Mouse (Mus musculus) layer of hippocampus, adult 18-20 months (tissue): ENCODE results near the gene Fars2. TPM values are rescaled to one million over a fixed set of nuclear protein-coding genes. Genes with fewer than 3 reads are reported as not detected.
"Not testable (repeated sequence)": the region's sequence is repeated elsewhere in the genome, so short reads cannot be mapped to it uniquely, and the experiment has no call there.

Experiments
- DNase-seq, 2 experiments: peaks; one replicate each; pipeline ENCODE4 v3.0.0; 2022; ENCODE audit warnings: low spot score in 2 of 2
- total RNA-seq, 2 experiments: library from RNA; stranded (reverse); gene quantifications; 2 replicates each; pipeline ENCODE4 v1.2.3; 2021

Gene Fars2
- total RNA-seq, 2 experiments from 2014 or later: 34.7 to 42.2 TPM

GRCm38 (mm10) chr13:36448565-36448964 is 331.4 kb downstream of the Fars2 start:
- no peak for DNase-seq

- DNase-seq: no peak
Measured at GRCm38 (mm10) chr13:36451437-36451836, 334.2 kb downstream of the Fars2 start.

GRCm38 (mm10) chr13:36460473-36460872 is 343.3 kb downstream of the Fars2 start:
- no peak for DNase-seq

GRCm38 (mm10) chr13:36463669-36464068 is 346.5 kb downstream of the Fars2 start:
- no peak for DNase-seq

GRCm38 (mm10) chr13:36466076-36466475 is 348.9 kb downstream of the Fars2 start:
- not testable (repeated sequence) for DNase-seq

GRCm38 (mm10) chr13:36466515-36466921 is 349.3 kb downstream of the Fars2 start:
- DNase-seq: no peak

GRCm38 (mm10) chr13:36467849-36468248 is 350.6 kb downstream of the Fars2 start:
- no peak for DNase-seq

- no peak for DNase-seq
Measured at GRCm38 (mm10) chr13:36468963-36469362, 351.8 kb downstream of the Fars2 start.

GRCm38 (mm10) chr13:36469412-36470125 is 352.4 kb downstream of the Fars2 start:
- no peak for DNase-seq

GRCm38 (mm10) chr13:36477648-36478047 is 360.4 kb downstream of the Fars2 start:
- no peak for DNase-seq

GRCm38 (mm10) chr13:36478243-36478642 is 361.0 kb downstream of the Fars2 start:
- DNase-seq: no peak

GRCm38 (mm10) chr13:36480101-36480500 is 362.9 kb downstream of the Fars2 start:
- DNase-seq: no peak

- DNase-seq: no peak
Measured at GRCm38 (mm10) chr13:36484391-36484790, 367.2 kb downstream of the Fars2 start.

- no peak for DNase-seq
Measured at GRCm38 (mm10) chr13:36486756-36487155, 369.5 kb downstream of the Fars2 start.

- no peak for DNase-seq
Measured at GRCm38 (mm10) chr13:36489365-36489764, 372.2 kb downstream of the Fars2 start.

- peak in 1 of 2 experiments; percentile 14 for DNase-seq
Measured at GRCm38 (mm10) chr13:36490612-36491011, 373.4 kb downstream of the Fars2 start.

GRCm38 (mm10) chr13:36492397-36492796 is 375.2 kb downstream of the Fars2 start:
- peak; percentile 51 to 73 for DNase-seq

GRCm38 (mm10) chr13:36493294-36493693 is 376.1 kb downstream of the Fars2 start:
- DNase-seq: peak; percentile 19 to 51

- peak; percentile 32 to 57 for DNase-seq
Measured at GRCm38 (mm10) chr13:36493762-36494161, 376.6 kb downstream of the Fars2 start.

- no peak for DNase-seq
Measured at GRCm38 (mm10) chr13:36495980-36496379, 378.8 kb downstream of the Fars2 start.

GRCm38 (mm10) chr13:36497346-36497745 is 380.1 kb downstream of the Fars2 start:
- no peak for DNase-seq

GRCm38 (mm10) chr13:36500370-36500905 is 383.2 kb downstream of the Fars2 start:
- DNase-seq: no peak

GRCm38 (mm10) chr13:36503551-36503950 is 386.3 kb downstream of the Fars2 start:
- DNase-seq: no peak
